Mouse (Mus musculus): ENCODE results near the gene St6galnac4. TPM values are rescaled to one million over a fixed set of nuclear protein-coding genes. Genes with fewer than 3 reads are reported as not detected.

The St6galnac4 gene
- total RNA-seq, 2 experiments from 2014 or later = 36.2 to 38.4 TPM

DNA sequence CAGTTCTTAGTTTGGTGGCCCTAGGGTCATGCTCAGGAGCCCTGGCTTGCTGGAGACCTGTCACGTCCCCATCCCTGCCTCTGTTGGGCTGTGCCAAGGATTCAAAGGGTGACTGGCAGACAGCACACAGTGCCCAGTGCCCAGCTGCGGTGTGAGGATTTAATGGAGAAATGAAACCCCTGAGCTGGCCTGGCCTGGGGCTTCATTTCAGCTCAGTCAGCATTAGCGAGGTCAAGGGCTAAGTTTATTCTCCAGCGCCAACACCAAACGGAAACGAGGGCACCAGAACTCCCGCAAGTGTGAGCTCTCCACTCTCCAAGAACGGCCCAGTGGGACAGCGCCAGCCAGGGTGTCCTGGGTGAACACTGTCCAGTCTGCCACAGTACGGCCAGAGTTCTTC is 3.3 kb downstream of the St6galnac4 start:
- DNase-seq (ENCODE audit: low spot score in 2 of 2) = no peak
- intact Hi-C loops (cut with DNase I) = no loop called here

DNA sequence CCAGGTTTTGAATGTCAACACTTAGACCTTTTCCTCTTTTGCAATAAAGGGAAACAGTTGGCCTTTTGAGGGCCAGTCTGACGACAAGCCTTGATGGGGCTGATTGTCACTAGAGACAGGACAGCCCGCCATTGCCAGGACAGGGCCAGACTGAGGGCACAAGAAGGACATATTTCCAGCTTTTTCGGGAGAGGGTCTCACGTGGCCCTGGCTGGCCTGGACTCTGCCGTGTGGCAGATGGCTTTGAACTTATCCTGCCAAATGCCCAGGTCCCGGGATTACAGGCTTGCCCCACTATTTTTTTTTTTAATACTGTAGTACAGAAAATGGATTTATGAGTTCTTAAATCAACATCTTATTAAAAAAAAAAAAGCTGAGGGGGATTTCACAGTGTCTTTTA is 4.4 kb downstream of the St6galnac4 start:
- intact Hi-C loops (cut with DNase I) = no loop called here
- DNase-seq (ENCODE audit: low spot score in 2 of 2) = no peak

DNA sequence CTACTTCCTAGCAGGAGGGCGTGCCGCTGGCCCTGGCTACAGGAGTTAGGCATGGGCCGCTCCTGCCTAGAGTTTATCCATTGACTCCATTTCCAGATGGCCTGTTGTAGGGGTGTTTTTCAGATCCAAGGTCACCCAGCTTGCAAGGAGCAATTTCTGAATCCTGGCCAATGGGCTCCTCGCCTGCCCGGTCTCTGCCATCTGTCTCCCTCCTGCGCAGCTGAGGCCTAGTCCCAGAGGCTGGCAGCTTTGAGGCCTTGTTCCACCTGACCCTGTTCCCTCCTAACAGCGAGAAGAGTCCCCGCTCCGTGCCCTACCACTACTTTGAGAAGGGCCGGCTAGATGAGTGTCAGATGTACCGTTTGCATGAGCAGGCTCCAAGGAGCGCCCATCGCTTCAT is 9.8 kb downstream of the St6galnac4 start:
- intact Hi-C loops (cut with DNase I) = no loop called here
- DNase-seq (ENCODE audit: low spot score in 2 of 2) = no peak

DNA sequence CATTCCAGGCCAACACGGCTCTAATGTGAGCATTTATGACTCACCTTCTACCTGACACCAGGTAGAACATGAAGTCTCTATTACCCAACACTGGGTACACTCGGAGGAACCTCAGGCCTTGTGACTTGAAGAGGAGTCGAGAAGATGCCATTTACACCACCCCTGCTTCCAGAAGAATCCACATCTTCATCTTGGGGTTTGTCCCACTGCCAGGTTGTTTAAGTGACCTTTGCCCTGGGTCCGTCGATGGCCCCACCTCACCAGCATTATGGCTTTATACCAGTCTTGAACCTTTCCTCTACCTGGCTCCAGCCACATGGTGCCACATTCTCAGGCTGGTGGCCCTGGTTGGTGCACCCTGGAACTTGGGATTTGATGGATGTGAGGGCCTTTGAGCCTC is 10.4 kb downstream of the St6galnac4 start:
- intact Hi-C loops (cut with DNase I) = no loop called here
- DNase-seq (ENCODE audit: low spot score in 2 of 2) = no peak

DNA sequence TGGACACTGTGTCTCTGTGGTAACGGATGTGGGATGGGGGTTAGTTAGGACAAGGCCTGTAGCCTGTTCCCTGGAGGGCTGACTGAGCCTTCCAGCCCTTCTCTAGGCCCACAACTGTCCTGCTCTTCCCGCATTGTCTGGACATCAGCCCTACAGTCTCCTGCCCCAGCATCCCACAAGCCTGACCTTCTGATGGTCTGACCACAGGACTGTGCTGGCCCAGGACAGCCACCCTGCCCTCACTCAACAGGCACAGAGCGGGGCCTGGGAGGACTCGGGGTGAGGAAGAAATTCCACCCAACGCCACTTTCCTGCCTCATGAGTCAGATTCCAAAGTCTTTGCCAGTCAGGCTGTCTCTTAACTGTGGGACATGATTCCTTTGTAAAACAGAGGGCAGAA is 10.8 kb downstream of the St6galnac4 start:
- DNase-seq (ENCODE audit: low spot score in 2 of 2) = no peak
- intact Hi-C loops (cut with DNase I) = no loop called here

DNA sequence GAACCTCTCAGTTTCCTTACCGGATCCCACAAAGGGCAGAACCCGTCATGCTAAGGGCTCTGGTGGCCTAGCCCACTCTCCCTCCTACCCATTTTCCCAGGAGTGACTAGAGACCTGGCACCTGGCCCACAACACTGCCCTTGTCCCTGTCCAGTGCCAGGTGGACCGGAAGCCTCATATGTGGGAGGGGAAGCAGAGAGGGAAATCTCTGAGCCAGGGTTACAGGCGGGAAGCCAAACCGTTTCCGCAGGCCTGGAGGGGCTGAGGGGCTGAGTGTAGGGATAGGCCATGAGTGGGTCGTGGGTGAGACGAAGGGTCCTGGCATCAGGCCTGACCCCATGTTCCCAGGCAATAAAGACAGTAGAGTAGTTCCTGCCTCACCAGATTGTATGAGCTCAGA is 11.6 kb downstream of the St6galnac4 start:
- intact Hi-C loops (cut with DNase I) = no loop called here
- no peak for DNase-seq (ENCODE audit: low spot score in 2 of 2)

DNA sequence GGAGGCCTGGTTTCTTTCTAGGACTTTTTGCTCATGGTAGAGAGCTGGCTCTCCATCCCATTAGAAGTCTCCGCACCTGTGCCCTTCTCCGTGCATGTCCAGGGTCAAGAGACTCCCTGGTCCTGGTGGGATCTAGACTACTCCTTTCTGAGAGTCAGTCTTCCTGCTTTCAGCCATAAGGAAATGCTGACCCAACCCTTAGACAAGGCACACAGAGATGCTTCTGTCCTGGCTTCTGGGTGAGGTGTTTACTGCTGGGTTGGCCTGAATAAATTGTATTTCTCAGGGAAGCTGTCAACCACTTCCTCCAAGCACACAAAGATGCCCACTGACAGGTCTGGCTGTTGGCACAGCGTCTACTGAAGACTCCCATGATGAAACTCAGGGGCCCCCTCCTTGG is 12.5 kb downstream of the St6galnac4 start, which contains the start of gene St6galnac6:
Gene St6galnac6 (plus strand): TSS at position 301 of the 400 bp plus-strand sequence.
- DNase-seq (ENCODE audit: low spot score in 2 of 2) = no peak
- intact Hi-C loops (cut with DNase I) = no loop called here

DNA sequence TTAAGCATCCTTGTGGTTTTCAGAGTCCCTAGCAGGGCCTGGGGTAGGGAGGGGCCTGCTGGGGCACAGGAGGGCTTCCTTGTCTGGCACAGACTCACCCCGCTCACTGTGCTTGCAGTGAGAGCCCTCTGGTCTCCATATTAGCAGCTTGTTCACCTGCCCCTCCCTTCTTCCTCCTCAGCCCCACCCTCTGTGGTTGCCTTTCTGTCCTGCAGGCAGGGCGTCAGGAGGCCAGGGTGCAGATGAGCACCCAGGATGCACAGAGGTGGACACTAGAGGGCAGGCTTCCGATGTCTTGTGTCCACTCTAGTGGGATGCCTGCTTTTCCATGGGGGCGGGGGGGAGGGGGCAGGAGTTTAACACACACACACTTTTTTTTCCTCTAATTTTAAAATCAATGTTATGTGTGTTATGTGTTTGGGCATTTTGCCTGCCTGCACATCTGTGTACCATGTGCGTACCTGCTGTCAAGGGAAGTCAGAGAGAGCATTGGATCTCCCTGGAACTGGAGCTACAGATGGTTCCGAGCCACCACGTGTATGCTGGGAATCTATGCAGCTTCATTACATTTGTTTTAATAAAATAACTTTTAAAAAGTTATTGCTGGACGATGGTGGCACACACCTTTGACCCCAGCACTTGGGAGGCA is 14.6 kb downstream of the St6galnac4 start:
- intact Hi-C loops (cut with DNase I) = loop anchor here (2.0 kb wide), 1 partner anchor 15 kb away; the partner anchor contains the start of gene St6galnac4
- DNase-seq (ENCODE audit: low spot score in 2 of 2) = no peak

DNA sequence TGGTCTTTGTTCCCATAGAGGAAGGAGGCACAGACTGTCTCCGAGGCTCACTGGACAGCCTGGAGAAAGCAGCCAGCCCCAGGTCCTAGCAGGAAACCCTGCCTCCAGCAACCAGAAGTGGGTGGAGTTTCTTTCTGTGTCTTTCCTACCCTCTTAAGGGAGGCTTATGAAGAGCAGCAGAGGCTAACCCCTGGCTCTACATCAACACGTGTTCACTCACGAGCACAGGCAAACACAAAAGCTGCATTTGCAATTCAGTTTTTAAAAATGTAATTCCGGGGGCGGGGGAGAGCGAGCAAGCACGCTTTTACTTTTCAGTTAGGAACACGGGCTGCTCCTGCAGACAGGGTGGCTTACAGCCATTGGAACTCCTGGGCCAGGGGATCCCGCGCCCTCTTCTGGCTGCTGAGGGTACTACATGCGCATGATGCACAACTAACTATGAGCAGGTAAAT is 15.7 kb downstream of the St6galnac4 start:
- intact Hi-C loops (cut with DNase I) = loop anchor here (2.0 kb wide), 1 partner anchor 16 kb away; the partner anchor contains the start of gene St6galnac4

DNA sequence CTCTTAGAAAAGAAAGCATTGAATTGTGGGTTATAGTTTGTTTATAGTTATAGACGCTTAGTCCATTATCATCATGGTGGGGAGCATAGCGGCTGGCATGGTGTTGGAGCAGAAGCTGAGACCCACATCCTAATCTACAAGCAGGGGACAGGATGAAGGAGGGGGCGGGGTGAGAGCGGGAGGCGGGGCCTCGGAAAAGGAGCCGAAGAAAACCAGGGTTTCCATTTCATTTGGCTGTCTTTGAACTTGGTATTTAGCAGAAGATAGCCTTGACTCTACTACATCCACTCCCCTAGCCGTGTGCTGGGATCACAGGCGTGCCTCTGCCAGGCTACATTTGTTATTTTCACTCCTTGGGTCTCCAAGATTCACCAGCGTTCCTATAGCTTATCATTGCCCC is 17.7 kb downstream of the St6galnac4 start:
- DNase-seq (ENCODE audit: low spot score in 2 of 2) = no peak
- intact Hi-C loops (cut with DNase I) = no loop called here

More for the DNA sequence above, 15.7 kb downstream of the St6galnac4 start:
- DNase-seq (ENCODE audit: low spot score in 2 of 2) = peak; percentile 93 to 94

DNA sequence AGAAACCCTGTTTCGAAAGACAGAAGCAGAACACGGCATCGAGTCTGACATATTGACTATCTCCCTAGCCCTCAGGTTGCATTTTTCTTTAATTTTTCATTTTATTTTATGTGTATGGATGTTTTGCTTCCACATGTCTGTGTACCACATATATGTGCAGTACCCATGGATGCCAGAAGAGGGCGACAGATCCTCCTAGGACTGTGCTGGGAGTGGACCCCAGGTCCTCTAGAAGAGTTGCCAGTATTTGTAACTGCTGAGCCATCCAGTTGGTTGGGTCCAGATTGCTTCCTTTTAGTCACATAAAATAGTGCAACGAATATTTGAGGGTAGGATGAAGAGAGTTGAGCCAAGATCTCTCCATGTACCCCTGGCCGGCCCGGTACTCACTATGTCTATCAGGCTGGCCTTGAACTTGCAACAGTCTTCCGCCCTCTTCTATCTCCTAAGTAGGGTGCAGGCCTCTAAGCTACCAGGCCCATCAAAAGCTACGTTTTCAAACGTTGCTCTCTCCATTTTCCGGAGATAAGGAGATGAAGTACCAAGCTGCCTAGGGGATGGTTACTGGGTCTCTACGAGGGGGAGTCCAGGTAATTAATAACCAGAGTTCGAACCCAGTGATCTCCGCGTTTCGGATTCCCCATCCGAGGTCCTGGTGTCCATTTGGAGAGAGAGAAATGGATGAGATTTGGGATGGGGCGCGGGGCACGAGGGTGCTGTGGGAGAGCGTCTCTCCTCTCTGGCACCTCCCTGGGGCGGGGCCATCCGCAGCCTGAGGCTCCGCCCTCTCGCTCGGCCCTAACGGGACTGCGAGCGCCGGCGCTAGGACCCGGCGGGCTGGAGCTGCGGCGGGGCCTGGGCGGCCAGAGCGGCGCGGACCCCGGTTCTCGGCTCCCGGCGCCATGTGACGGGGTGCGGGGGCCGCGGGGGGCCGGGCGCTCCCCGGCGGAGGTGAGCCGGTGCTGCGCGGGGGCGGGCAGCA is 19.6 kb downstream of the St6galnac4 start:
- DNase-seq (ENCODE audit: low spot score in 2 of 2) = peak; percentile 83 to 88
- intact Hi-C loops (cut with DNase I) = no loop called here

DNA sequence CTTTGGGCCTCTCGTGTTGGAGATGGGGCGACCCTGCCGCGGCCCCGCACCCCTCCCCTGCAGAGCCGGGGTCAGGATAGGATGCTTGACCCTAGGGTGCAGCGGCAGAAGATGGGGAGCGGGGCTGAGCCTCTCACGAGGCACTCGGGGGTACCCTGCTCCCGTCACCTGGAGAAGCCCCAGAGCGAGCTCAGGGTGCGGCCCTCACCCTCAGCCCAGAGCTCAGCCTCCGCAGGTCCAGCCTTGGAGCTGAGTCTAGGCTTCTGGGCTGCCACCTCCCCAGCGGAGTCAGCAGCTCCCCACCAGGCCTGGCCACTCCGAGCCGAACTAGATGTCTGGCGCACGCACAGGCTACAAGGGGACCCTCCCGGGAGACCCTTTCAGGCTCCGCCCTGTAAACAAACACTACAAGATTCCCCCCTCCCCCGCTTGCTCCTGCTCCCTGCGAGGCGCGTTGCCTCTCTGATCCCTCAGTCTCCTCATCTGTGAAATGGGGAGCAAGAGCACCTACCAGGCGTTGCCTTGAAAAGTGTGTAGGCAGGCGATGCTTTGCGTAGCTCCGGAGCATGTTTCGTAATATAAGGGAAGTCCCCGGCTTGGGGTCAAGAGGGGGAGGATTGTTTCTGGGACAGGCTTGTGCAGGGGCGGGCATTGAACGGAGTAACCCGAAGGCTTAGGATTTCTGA is 20.5 kb downstream of the St6galnac4 start:
- intact Hi-C loops (cut with DNase I) = no loop called here
- peak in 1 of 2 experiments; percentile 53 for DNase-seq (ENCODE audit: low spot score in 2 of 2)

DNA sequence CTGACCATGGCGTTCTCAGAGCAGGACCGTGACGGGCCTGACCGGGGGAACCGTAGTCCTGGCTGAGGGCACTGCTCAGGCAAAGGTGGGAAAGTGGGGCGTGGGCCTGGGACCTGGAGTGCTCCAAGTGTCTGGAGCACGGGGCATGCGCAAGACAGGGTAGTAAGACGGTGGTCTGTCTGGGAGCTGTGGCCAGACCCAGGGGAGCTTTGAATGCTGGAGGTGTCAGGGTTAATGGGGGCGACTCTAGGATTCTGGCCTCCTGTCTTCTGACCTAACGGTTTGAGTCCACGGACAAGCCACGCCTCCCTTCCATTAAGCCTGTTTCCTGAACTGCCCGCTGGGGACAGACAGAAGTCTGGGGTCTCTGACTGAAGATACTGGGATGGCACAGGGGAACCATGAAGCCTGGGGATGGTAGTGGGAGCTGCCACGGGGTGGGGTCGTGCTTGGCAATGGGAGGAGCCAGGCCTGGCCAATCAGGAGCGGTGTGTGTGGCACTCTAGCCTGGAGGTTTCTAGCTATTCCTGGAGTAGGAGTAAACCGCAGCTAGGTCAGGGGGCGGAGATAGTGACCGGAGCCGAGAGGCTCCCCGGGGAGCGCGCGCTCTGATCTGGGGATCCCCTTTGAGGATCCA is 21.4 kb downstream of the St6galnac4 start:
- DNase-seq (ENCODE audit: low spot score in 2 of 2) = peak in 1 of 2 experiments; percentile 58
- intact Hi-C loops (cut with DNase I) = no loop called here

DNA sequence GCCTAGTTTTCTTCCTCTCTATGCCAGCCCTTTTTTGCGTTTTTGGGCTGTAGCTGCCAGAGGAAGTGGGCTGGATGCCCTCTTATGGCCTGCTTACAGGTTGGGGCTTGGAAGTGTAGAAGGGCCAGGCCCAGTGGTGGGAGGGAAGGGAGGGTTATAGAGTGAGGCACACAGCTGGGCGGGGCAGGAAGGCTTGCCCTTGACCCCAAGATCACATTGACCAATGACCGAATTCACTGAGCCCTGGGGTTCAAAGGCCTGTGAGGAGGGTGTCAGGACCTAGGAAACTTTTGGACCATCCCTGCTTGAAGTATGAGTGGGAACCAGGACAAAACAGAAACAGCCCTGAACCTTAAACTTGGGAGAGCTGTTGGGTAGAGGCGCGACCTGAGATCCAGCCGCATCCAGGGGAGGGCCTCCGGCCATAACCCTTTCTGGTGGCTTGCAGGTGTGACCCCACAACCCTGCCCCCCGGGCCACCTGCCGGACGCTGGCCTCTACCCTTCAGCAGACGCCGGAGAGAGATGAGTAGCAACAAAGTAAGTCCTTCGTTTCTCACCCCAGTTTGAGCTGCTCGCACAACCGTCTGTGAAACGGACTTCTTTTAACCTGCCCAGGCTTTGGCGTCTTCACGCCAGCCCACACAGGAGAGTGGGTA is 22.0 kb downstream of the St6galnac4 start:
- intact Hi-C loops (cut with DNase I) = no loop called here
- no peak for DNase-seq (ENCODE audit: low spot score in 2 of 2)

DNA sequence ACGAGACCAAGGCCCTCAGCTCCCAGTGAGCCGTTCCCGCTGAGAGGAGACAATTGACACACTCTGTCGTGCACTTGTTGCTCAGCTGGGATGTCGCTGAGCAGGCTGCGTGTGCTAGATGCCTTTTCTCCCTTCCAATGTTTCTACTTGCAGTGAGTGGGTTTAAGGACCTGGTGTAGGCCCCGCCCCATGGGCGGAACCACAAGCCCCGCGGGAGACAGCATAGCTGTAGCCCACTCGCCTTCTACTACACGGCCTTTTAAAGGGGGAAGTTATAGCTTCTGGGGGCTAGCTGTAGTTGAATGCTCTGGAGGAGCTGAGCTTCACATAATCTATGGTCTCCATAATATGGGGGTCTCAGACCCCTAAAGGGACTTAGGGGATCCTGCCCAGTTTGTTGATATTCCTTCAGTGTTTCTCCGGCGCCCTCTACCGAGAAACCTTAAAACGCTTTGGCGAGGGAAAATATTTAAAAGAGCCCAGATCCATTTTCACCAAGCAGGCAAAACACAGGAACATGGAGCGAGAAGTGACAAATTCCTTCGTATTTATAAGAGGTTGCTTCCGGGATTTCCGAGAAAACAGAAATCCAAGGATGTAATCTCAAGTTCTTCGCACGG is 23.8 kb downstream of the St6galnac4 start:
- DNase-seq (ENCODE audit: low spot score in 2 of 2) = peak; percentile 53 to 74
- intact Hi-C loops (cut with DNase I) = no loop called here

DNA sequence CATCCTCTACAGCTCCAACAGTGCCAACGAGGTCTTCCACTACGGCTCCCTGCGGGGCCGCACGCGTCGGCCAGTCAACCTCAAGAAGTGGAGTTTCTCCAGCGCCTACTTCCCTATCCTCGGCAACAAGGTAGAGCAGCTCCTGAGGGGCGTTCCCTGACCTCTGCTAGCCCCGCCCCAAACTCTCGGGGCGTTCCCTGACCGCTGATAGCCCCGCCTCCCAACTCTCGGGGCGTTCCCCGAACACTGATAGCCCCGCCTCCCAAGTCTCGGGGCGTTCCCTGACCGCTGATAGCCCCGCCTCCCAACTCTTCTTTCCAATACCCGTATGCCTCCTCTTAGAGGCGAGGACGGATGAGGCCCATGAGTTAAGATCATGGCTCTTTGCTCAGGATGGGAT is 25.4 kb downstream of the St6galnac4 start:
- no peak for DNase-seq (ENCODE audit: low spot score in 2 of 2)
- intact Hi-C loops (cut with DNase I) = no loop called here

DNA sequence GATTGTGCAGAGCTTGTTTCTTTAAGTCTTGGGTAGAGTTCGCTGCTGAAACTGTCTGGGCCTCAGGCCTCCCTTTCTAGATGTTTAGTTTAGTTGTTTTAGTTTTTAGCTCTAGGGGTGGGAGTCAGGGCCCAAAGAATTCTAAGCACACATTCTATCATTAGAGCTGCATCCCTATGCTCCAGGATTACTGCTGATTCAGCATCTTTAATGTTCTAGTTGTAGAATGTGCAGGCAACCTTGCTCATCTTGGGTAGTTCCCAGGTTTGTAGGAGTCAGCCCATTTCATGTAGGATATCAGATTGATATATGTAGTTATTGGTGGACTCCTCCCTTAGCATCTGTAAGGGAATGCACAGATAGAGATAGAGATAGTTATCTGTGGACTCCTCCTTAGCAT is 30.2 kb downstream of the St6galnac4 start:
- intact Hi-C loops (cut with DNase I) = no loop called here
- no peak for DNase-seq (ENCODE audit: low spot score in 2 of 2)

DNA sequence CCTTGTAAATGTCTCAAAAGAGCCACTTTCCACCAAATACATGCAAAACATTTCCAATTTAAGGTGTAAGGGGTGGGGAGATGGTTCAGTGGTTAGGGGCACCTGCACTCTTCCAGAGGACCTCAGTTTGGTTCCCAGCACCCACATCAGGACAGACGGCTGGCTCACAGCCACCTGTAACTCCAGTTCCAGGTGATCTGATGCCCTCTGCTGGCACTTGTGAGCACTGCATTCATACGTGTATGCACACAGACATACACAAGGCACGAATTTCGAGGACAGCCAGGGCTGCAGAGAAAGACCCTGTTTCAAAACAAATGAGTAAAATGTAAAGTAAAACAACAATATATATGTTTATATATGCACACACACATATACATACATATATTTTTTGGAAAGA is 30.7 kb downstream of the St6galnac4 start:
- intact Hi-C loops (cut with DNase I) = no loop called here
- DNase-seq (ENCODE audit: low spot score in 2 of 2) = peak in 1 of 2 experiments; percentile 35

All from left cerebral cortex, postnatal 14 days (tissue).